Mouse (Mus musculus): ENCODE data around the gene Neb. TPM values are rescaled to one million over a fixed set of nuclear protein-coding genes. Genes with fewer than 3 reads are reported as not detected.

Neb gene
- total and polyA plus RNA-seq, 3 experiments: 0.12 to 0.70 TPM; not detected in 1

- Histone ChIP-seq H3K9ac (ENCODE audit: control insufficient read depth, low read depth, low read length, poor library complexity, severe bottlenecking) (no peak overlapping the region), H3K27ac (ENCODE audit: control insufficient read depth, low read depth, low read length) (no peak overlapping the region), H3K36me3 (ENCODE audit: control insufficient read depth in 1 of 2, insufficient read depth in 2 of 2, low read length in 2 of 2) (no peaks in the 10 kb centered on the region), H3K4me3 (ENCODE audit: control insufficient read depth in 1 of 2, insufficient read depth in 1 of 2, low read depth in 2 of 2, low read length in 2 of 2) (no peak overlapping the region), H3K79me2 (ENCODE audit: control insufficient read depth, insufficient read depth, low read length, poor library complexity) (no peaks in the 10 kb centered on the region), H3K9me3 (replicated peaks; ENCODE audit: insufficient read depth, low read length) (no peaks in the 10 kb centered on the region), H3K27me3 (ENCODE audit: control insufficient read depth in 1 of 2, insufficient read depth in 2 of 2, low read length in 2 of 2) (peaks cover 0 to 1% of the 10 kb centered on the region in 2 experiments; a peak in 2 of 4 replicates), H3K4me1 (ENCODE audit: control insufficient read depth in 1 of 2, insufficient read depth in 2 of 2, low read length in 2 of 2) (no peaks in the 10 kb centered on the region)
- no peak for DNase-seq (ENCODE audit: low read depth, low spot score)
- TF ChIP-seq MAX (IDR thresholded peaks at IDR 0.05; ENCODE audit: low read length) (no peak), EP300 (IDR thresholded peaks at IDR 0.05; ENCODE audit: low read depth in 1 of 2, low read length in 2 of 2) (no peak)
Observed at GRCm38 (mm10) chr2:52327244-52327815, 50.9 kb downstream of the Neb start.

- H3K79me2 ChIP-seq (ENCODE audit: control insufficient read depth, insufficient read depth, low read length, poor library complexity): no peaks in the 10 kb centered on the region
- no peaks in the 10 kb centered on the region for H3K9me3 ChIP-seq (replicated peaks; ENCODE audit: insufficient read depth, low read length)
- H3K27ac ChIP-seq (ENCODE audit: control insufficient read depth, low read depth, low read length): no peak overlapping the region
- TF ChIP-seq RAD21 (IDR thresholded peaks at IDR 0.05; ENCODE audit: low read depth, low read length): no peak
- no peak for TF ChIP-seq KAT2A (conservative IDR thresholded peaks at IDR 0.05; ENCODE audit: low read depth, low read length)
- no peak for TF ChIP-seq ETS1 (IDR thresholded peaks at IDR 0.05; ENCODE audit: low read depth, low read length)
- no peak for TF ChIP-seq TAL1 (IDR thresholded peaks at IDR 0.05; ENCODE audit: low read length)
- no peak for TF ChIP-seq MAFK (IDR thresholded peaks at IDR 0.05; ENCODE audit: borderline replicate concordance, low read depth, low read length)
- TF ChIP-seq ZC3H11A (IDR thresholded peaks at IDR 0.05; ENCODE audit: low read depth, low read length): no peak
- TF ChIP-seq NELFE (IDR thresholded peaks at IDR 0.05; ENCODE audit: low read depth, low read length): no peak
- no peak for DNase-seq (ENCODE audit: low read depth, low spot score)
- no peaks in the 10 kb centered on the region; a peak in 1 of 4 replicates for H3K27me3 ChIP-seq (ENCODE audit: control insufficient read depth in 1 of 2, insufficient read depth in 2 of 2, low read length in 2 of 2)
- H3K36me3 ChIP-seq (ENCODE audit: control insufficient read depth in 1 of 2, insufficient read depth in 2 of 2, low read length in 2 of 2): peaks cover 0 to 26% of the 10 kb centered on the region in 2 experiments; a peak in 2 of 4 replicates
- no peak overlapping the region for H3K9ac ChIP-seq (ENCODE audit: control insufficient read depth, low read depth, low read length, poor library complexity, severe bottlenecking)
- no peak overlapping the region for H3K4me3 ChIP-seq (ENCODE audit: control insufficient read depth in 1 of 2, insufficient read depth in 1 of 2, low read depth in 2 of 2, low read length in 2 of 2)
- H3K4me1 ChIP-seq (ENCODE audit: control insufficient read depth in 1 of 2, insufficient read depth in 2 of 2, low read length in 2 of 2): peaks cover 2 to 21% of the 10 kb centered on the region in 2 experiments; a peak in 3 of 4 replicates
Observed at GRCm38 (mm10) chr2:52321866-52322265, 56.4 kb downstream of the Neb start.

GRCm38 (mm10) chr2:52320175-52320574 lies 58.1 kb downstream of the Neb start:
- Histone ChIP-seq H3K27ac (ENCODE audit: control insufficient read depth, low read depth, low read length) (no peak overlapping the region), H3K36me3 (ENCODE audit: control insufficient read depth in 1 of 2, insufficient read depth in 2 of 2, low read length in 2 of 2) (peaks cover 0 to 37% of the 10 kb centered on the region in 2 experiments; a peak in 2 of 4 replicates), H3K9ac (ENCODE audit: control insufficient read depth, low read depth, low read length, poor library complexity, severe bottlenecking) (no peak overlapping the region), H3K27me3 (ENCODE audit: control insufficient read depth in 1 of 2, insufficient read depth in 2 of 2, low read length in 2 of 2) (no peaks in the 10 kb centered on the region), H3K9me3 (replicated peaks; ENCODE audit: insufficient read depth, low read length) (no peaks in the 10 kb centered on the region), H3K79me2 (ENCODE audit: control insufficient read depth, insufficient read depth, low read length, poor library complexity) (no peaks in the 10 kb centered on the region), H3K4me1 (ENCODE audit: control insufficient read depth in 1 of 2, insufficient read depth in 2 of 2, low read length in 2 of 2) (peaks cover 8 to 30% of the 10 kb centered on the region in 2 experiments), H3K4me3 (ENCODE audit: control insufficient read depth in 1 of 2, insufficient read depth in 1 of 2, low read depth in 2 of 2, low read length in 2 of 2) (no peak overlapping the region)
- no peak for DNase-seq (ENCODE audit: low read depth, low spot score)
- no peak for TF ChIP-seq CHD2 (IDR thresholded peaks at IDR 0.05; ENCODE audit: low read length)
- no peak for TF ChIP-seq ZC3H11A (IDR thresholded peaks at IDR 0.05; ENCODE audit: low read depth, low read length)
- TF ChIP-seq MYC (IDR thresholded peaks at IDR 0.05; ENCODE audit: low read depth, low read length): no peak
- TF ChIP-seq ELF1 (IDR thresholded peaks at IDR 0.05; ENCODE audit: low read depth, low read length): no peak
- no peak for TF ChIP-seq POLR2A (IDR thresholded peaks at IDR 0.05; ENCODE audit: control insufficient read depth in 1 of 2, insufficient read depth in 1 of 2, low read depth in 1 of 2, low read length in 2 of 2, poor library complexity in 1 of 2)

Data from MEL (cell line).